Mouse (Mus musculus) liver, embryonic 11.5 days (tissue): ENCODE data around the gene Ifrd2. TPM values are rescaled to one million over a fixed set of nuclear protein-coding genes. Genes with fewer than 3 reads are reported as not detected.

Source experiments
- ATAC-seq: fragments of 200-750 bp; cut with Nextera tagmentation; replicated peaks from 2 replicates; pipeline ENCODE4 v1.8.0; 2017; ENCODE audit warnings: moderate number of reproducible peaks, mild to moderate bottlenecking, moderate TSS enrichment, moderate library complexity; ENCODE audit not compliant: low FRiP score
- DNase-seq: peaks from one replicate; pipeline ENCODE4 v3.0.0-alpha.2; 2017; ENCODE audit warnings: low spot score
- H3K27ac ChIP-seq: fragments of 300-500 bp; sonication (generic); 2 replicates; pipeline ENCODE4 v1.5.1; 2014; ENCODE audit warnings: mild to moderate bottlenecking, low read depth, low read length, control low read depth
- H3K27me3 ChIP-seq: fragments of 300-500 bp; sonication (generic); replicated peaks from 2 replicates; pipeline ENCODE4 v1.6.1; 2014; ENCODE audit warnings: low read length, mixed read lengths; ENCODE audit not compliant: control insufficient read depth, insufficient read depth
- H3K36me3 ChIP-seq: fragments of 300-500 bp; sonication (generic); 2 replicates; pipeline ENCODE4 v1.6.1; 2014; ENCODE audit warnings: mild to moderate bottlenecking, low read length, moderate library complexity, mixed read lengths; ENCODE audit not compliant: control insufficient read depth, insufficient read depth
- H3K4me1 ChIP-seq: fragments of 300-500 bp; sonication (generic); replicated peaks from 2 replicates; pipeline ENCODE4 v1.6.1; 2014; ENCODE audit warnings: low read length, mixed read lengths; ENCODE audit not compliant: control insufficient read depth, insufficient read depth
- H3K4me2 ChIP-seq: fragments of 300-500 bp; sonication (generic); 2 replicates; pipeline ENCODE4 v1.6.1; 2014; ENCODE audit warnings: mild to moderate bottlenecking, control low read depth, moderate library complexity
- H3K4me3 ChIP-seq: fragments of 300-500 bp; sonication (generic); 2 replicates; pipeline ENCODE4 v1.5.1; 2014; ENCODE audit warnings: low read depth, low read length, control low read depth
- H3K9ac ChIP-seq: fragments of 300-500 bp; sonication (generic); 2 replicates; pipeline ENCODE4 v1.6.1; 2014; ENCODE audit warnings: low read depth, low read length, control low read depth
- H3K9me3 ChIP-seq: fragments of 300-500 bp; sonication (generic); 2 replicates; pipeline ENCODE4 v1.6.1; 2016; ENCODE audit warnings: low read length, inconsistent platforms, mixed read lengths; ENCODE audit not compliant: control insufficient read depth
- WGBS: fragments of 180-500 bp; shearing (Covaris S2); extraction: QIAGEN DNeasy Blood & Tissue Kit; methylation state at CpG from one replicate; pipeline ENCODE4 v1.1.7; 2014; 5-methylcytosine and 5-hydroxymethylcytosine counted together
- polyA plus RNA-seq: library from polyadenylated mRNA; unstranded; fragments of >200 nt; fragmentation: Nextera tagmentation; extraction: Ambion mirVana; gene quantifications from 2 replicates; pipeline ENCODE4 v1.2.1, GENCODE M21; 2014

Gene Ifrd2
- polyA plus RNA-seq, 1 experiment from 2014 or later = 219 TPM

GRCm38 (mm10) chr9:107605041-107605661 lies 17.7 kb downstream of the Ifrd2 start:
- Histone ChIP-seq H3K9ac (no peak overlapping the region), H3K27ac (no peak overlapping the region), H3K36me3 (no peaks in the 10 kb centered on the region), H3K4me3 (no peak overlapping the region), H3K4me1 (peaks cover 21% of the 10 kb centered on the region), H3K27me3 (peaks cover 8% of the 10 kb centered on the region), H3K9me3 (no peaks in the 10 kb centered on the region), H3K4me2 (no peak overlapping the region)
- 48% methylated on average over 23 of the region's 23 CpGs for WGBS
- DNase-seq = no peak
- no peak for ATAC-seq

GRCm38 (mm10) chr9:107606591-107606990 lies 19.1 kb downstream of the Ifrd2 start:
- Histone ChIP-seq H3K4me2 (no peak overlapping the region), H3K4me3 (no peak overlapping the region), H3K4me1 (peaks cover 26% of the 10 kb centered on the region), H3K9ac (no peak overlapping the region), H3K27me3 (no peaks in the 10 kb centered on the region; the same call in 1 of the 2 replicates), H3K36me3 (no peaks in the 10 kb centered on the region), H3K27ac (no peak overlapping the region), H3K9me3 (no peaks in the 10 kb centered on the region)
- ATAC-seq (no peak), DNase-seq (no peak)
- WGBS = 24% methylated on average over 9 of the region's 9 CpGs

- WGBS = 78% methylated on average over 2 of the region's 2 CpGs
- peaks cover 31% of the 10 kb centered on the region for H3K4me1 ChIP-seq
- H3K9ac ChIP-seq = no peak overlapping the region
- no peaks in the 10 kb centered on the region; the same call in 1 of the 2 replicates for H3K27me3 ChIP-seq
- H3K4me3 ChIP-seq = no peak overlapping the region
- ATAC-seq (no peak), DNase-seq (no peak)
- H3K4me2 ChIP-seq = no peak overlapping the region
- H3K36me3 ChIP-seq = no peaks in the 10 kb centered on the region
- H3K27ac ChIP-seq = no peak overlapping the region
- H3K9me3 ChIP-seq = no peaks in the 10 kb centered on the region
Measured at GRCm38 (mm10) chr9:107607036-107607435, 19.6 kb downstream of the Ifrd2 start.

GRCm38 (mm10) chr9:107607653-107608245 lies 20.3 kb downstream of the Ifrd2 start:
- Histone ChIP-seq H3K9ac (no peak overlapping the region), H3K4me2 (no peak overlapping the region), H3K9me3 (no peaks in the 10 kb centered on the region), H3K36me3 (no peaks in the 10 kb centered on the region), H3K27me3 (no peaks in the 10 kb centered on the region; the same call in 1 of the 2 replicates), H3K27ac (no peak overlapping the region), H3K4me1 (peaks cover 31% of the 10 kb centered on the region), H3K4me3 (no peak overlapping the region)
- ATAC-seq (no peak), DNase-seq (no peak)
- 45% methylated on average over 9 of the region's 9 CpGs for WGBS

GRCm38 (mm10) chr9:107608741-107609432 lies 21.4 kb downstream of the Ifrd2 start, which contains the start of gene Sema3b:
Gene Sema3b, minus strand, starts transcription at chr9:107609229.
- peaks cover 37% of the 10 kb centered on the region for H3K4me1 ChIP-seq
- WGBS = 56% methylated on average over 11 of the region's 12 CpGs
- no peak within 1 kb of the TSS for H3K4me2 ChIP-seq
- ATAC-seq = no peak
- H3K9me3 ChIP-seq = no peaks in the 10 kb centered on the region
- no peak within 1 kb of the TSS for H3K9ac ChIP-seq
- no peak within 1 kb of the TSS for H3K27ac ChIP-seq
- no peak for DNase-seq
- no peaks in the 10 kb centered on the region for H3K36me3 ChIP-seq
- H3K4me3 ChIP-seq = no peak within 1 kb of the TSS
- H3K27me3 ChIP-seq = no peaks in the 10 kb centered on the region; the same call in 1 of the 2 replicates

- H3K27ac ChIP-seq = no peak overlapping the region
- no peak overlapping the region for H3K4me2 ChIP-seq
- H3K27me3 ChIP-seq = no peaks in the 10 kb centered on the region
- no peak overlapping the region for H3K9ac ChIP-seq
- peaks cover 37% of the 10 kb centered on the region for H3K4me1 ChIP-seq
- no peaks in the 10 kb centered on the region for H3K9me3 ChIP-seq
- WGBS = 75% methylated on average over 4 of the region's 4 CpGs
- no peak for ATAC-seq
- H3K4me3 ChIP-seq = no peak overlapping the region
- H3K36me3 ChIP-seq = peaks cover under 1% of the 10 kb centered on the region; the same call in 1 of the 2 replicates
- no peak for DNase-seq
Measured at GRCm38 (mm10) chr9:107609433-107609830, 22.0 kb downstream of the Ifrd2 start.

DNA sequence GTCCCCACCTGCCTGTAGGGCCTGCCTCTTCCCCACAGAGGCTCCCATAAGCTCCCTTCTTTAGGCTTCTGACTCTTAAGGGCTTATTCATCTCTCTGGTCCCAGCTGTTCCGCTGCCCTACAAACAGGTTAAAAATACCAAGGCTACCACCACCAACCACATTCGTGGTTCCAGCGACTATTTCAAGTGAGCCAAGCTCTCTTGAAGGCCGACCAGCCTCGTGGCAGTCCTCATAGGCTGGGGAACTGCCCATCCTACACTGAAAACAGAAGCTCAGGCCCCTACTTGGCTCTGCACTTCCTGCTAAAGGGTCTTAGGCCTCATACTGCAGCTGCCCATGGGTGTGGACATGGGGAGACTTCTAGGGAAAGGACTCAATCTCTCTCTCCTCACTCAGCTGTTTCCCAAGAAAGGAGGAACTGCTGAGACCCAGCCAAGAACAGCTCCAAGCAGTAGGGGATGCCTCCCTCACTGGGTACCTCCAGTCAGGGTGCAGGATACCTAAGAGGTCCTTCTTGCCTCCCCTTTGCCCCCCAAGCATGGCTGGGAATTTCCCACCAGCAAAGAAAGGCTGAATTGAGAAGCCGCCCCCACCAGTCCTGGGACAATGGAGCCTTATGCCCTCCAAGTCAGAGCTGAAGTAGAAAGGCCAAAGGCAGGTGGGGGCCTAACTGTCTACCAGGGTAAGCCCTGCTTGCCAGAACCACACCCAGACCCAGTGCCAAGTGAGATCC lies 24.2 kb downstream of the Ifrd2 start:
- Histone ChIP-seq H3K4me3 (peak overlapping the region; percentile 56), H3K4me2 (peak overlapping the region; percentile 87), H3K27ac (peak overlapping the region; percentile 70), H3K9ac (peak overlapping the region; percentile 68), H3K9me3 (no peaks in the 10 kb centered on the region), H3K36me3 (peaks cover 21% of the 10 kb centered on the region), H3K27me3 (no peaks in the 10 kb centered on the region), H3K4me1 (peaks cover 32% of the 10 kb centered on the region)
- no peak for ATAC-seq
- DNase-seq = no peak
- WGBS = 51% methylated on average over 6 of the region's 6 CpGs

DNA sequence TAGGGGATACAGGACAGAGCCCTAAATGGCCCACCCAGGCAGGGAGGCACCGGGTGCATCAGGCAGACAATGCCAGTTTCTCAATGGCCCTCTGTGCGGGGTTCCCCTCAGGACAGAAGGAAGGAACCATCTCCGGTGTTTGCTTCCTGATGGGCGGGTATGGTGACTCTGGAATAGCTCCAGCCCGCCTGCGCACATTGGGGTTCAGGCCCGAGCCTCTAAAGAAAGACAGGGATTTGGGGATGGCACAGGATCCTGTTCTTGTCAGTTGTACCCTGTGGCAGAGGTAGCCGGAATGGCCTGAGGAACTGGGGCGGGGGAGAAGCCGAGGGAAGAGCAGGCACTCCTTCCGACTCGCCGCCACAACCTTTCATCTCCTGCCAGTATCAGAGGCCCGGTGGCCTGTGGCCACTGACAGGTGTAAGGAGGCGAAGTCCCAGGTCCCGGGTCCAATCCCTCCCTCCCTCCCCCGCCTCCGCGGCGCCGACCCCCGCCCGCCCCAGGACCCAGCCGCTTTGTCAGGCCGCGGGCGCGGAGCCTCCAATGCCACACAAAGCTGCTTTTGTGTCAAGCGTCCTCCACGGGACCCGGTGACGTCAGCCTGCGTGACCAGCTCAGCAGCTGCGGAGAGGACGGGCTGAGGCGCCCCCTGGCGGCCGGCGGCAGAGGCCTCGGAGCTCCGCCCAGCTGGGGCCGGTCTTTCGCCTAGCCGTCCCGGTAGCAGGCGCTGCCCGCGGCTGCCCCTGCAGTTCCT lies 24.9 kb downstream of the Ifrd2 start:
- H3K27ac ChIP-seq = peak overlapping the region; percentile 70
- H3K4me2 ChIP-seq = peak overlapping the region; percentile 87
- H3K4me1 ChIP-seq = peaks cover 29% of the 10 kb centered on the region
- WGBS = 7% methylated on average over 44 of the region's 48 CpGs
- ATAC-seq (peak; percentile 93), DNase-seq (peak; percentile 99)
- no peaks in the 10 kb centered on the region for H3K27me3 ChIP-seq
- H3K4me3 ChIP-seq = peak overlapping the region; percentile 56
- H3K9ac ChIP-seq = peak overlapping the region; percentile 68
- peaks cover 24% of the 10 kb centered on the region for H3K36me3 ChIP-seq
- no peaks in the 10 kb centered on the region for H3K9me3 ChIP-seq
